Mouse (Mus musculus) neural tube, embryonic 12.5 days (tissue): Measurements from ENCODE around the gene Carhsp1. TPM values are rescaled to one million over a fixed set of nuclear protein-coding genes. Genes with fewer than 3 reads are reported as not detected.

Experiments used
- ATAC-seq: fragments of 200-750 bp; cut with Nextera tagmentation; 2 replicates; pipeline ENCODE4 v1.8.0; 2017; ENCODE audit warnings: low read depth, mild to moderate bottlenecking, moderate TSS enrichment, moderate library complexity; ENCODE audit not compliant: low FRiP score
- H3K27ac ChIP-seq: fragments of 300-500 bp; sonication (generic); 2 replicates; pipeline ENCODE4 v1.5.1; 2016
- H3K27me3 ChIP-seq: fragments of 300-500 bp; sonication (generic); replicated peaks from 2 replicates; pipeline ENCODE4 v1.6.1; 2016; ENCODE audit warnings: mild to moderate bottlenecking
- H3K36me3 ChIP-seq: fragments of 300-500 bp; sonication (generic); 2 replicates; pipeline ENCODE4 v1.6.1; 2016; ENCODE audit warnings: mild to moderate bottlenecking
- H3K4me1 ChIP-seq: fragments of 300-500 bp; sonication (generic); 2 replicates; pipeline ENCODE4 v1.6.1; 2016
- H3K4me2 ChIP-seq: fragments of 300-500 bp; sonication (generic); replicated peaks from 2 replicates; pipeline ENCODE4 v1.6.1; 2016; ENCODE audit warnings: mild to moderate bottlenecking
- H3K4me3 ChIP-seq: fragments of 300-500 bp; sonication (generic); 2 replicates; pipeline ENCODE4 v1.5.1; 2016
- H3K9ac ChIP-seq: fragments of 300-500 bp; sonication (generic); 2 replicates; pipeline ENCODE4 v1.6.1; 2016; ENCODE audit warnings: mild to moderate bottlenecking
- H3K9me3 ChIP-seq: fragments of 300-500 bp; sonication (generic); 2 replicates; pipeline ENCODE4 v1.6.1; 2016; ENCODE audit warnings: mild to moderate bottlenecking
- whole genome bisulfite sequencing: fragments of 180-500 bp; shearing (Covaris S2); methylation state at CpG from one replicate; pipeline ENCODE4 v1.1.7; 2016; 5-methylcytosine and 5-hydroxymethylcytosine counted together
- polyA plus RNA-seq: library from polyadenylated mRNA; unstranded; fragments of >200 nt; fragmentation: Nextera tagmentation; extraction: Ambion mirVana; gene quantifications from 2 replicates; pipeline ENCODE4 v1.2.1, GENCODE M21; 2016

Carhsp1 gene
- polyA plus RNA-seq, 1 experiment from 2014 or later, result 261 TPM

DNA sequence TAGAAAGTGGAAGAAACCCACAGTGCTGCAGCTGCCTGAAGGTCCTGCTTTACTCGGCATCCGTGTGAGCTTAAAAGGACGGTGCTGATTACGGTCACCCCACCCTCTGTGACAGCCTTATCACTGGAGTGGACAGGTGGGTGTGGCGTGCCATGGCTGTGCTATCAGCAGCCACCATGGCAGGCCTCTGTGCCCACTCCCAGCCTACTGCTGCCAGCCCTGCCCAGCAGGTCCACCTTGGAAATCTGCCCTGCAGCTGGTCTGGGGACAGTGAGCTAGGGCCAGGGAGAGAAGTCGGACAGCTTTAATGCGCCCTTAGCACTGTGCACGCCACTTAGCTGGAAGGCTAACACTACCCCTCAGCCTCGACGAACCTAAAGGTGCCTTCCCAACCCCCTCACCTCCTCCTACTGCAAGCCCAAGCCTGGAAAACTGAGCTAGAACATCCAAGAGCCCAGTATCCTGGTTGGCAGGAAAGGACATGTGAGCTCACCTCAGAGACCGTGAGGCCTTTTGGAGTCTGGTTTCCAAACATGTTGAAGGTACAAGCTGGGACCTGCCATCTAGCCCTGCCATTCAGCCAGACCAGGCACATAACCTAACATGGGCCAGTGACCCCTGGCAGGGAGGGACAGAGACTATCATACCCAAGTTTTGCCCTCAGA, 15.0 kb upstream of the Carhsp1 start:
- Histone ChIP-seq H3K9ac (no peak overlapping the region), H3K4me2 (no peak overlapping the region), H3K27ac (no peak overlapping the region), H3K4me1 (no peaks in the 10 kb centered on the region), H3K36me3 (peaks cover 44% of the 10 kb centered on the region), H3K9me3 (no peaks in the 10 kb centered on the region), H3K4me3 (no peak overlapping the region), H3K27me3 (no peaks in the 10 kb centered on the region)
- 85% methylated on average over 11 of the region's 11 CpGs for whole genome bisulfite sequencing
- ATAC-seq, result no peak

- no peaks in the 10 kb centered on the region for H3K9me3 ChIP-seq
- H3K4me2 ChIP-seq, result no peak overlapping the region
- peaks cover 37% of the 10 kb centered on the region for H3K36me3 ChIP-seq
- ATAC-seq, result 0 out of 2 replicates have a peak, but pooled peaks have one; percentile 30
- no peak overlapping the region for H3K4me3 ChIP-seq
- no peaks in the 10 kb centered on the region for H3K4me1 ChIP-seq
- H3K9ac ChIP-seq, result no peak overlapping the region
- WGBS, result 67% methylated on average over 7 of the region's 7 CpGs
- H3K27me3 ChIP-seq, result no peaks in the 10 kb centered on the region
- no peak overlapping the region for H3K27ac ChIP-seq
Observed at GRCm38 (mm10) chr16:8686121-8686870, 14.3 kb upstream of the Carhsp1 start.

- no peak overlapping the region for H3K4me2 ChIP-seq
- H3K36me3 ChIP-seq, result peaks cover 26% of the 10 kb centered on the region
- H3K9ac ChIP-seq, result no peak overlapping the region
- H3K4me3 ChIP-seq, result no peak overlapping the region
- no peaks in the 10 kb centered on the region for H3K4me1 ChIP-seq
- no peak overlapping the region for H3K27ac ChIP-seq
- H3K27me3 ChIP-seq, result no peaks in the 10 kb centered on the region
- WGBS, result 86% methylated on average over 4 of the region's 4 CpGs
- ATAC-seq, result no peak
- H3K9me3 ChIP-seq, result no peaks in the 10 kb centered on the region
Observed at GRCm38 (mm10) chr16:8685087-8685486, 13.1 kb upstream of the Carhsp1 start.

GRCm38 (mm10) chr16:8680470-8680869, 8.5 kb upstream of the Carhsp1 start, which contains the start of gene Gm5767:
TSS of gene Gm5767 (plus strand) at chr16:8680770.
- WGBS, result 83% methylated on average over 5 of the region's 5 CpGs
- no peak for ATAC-seq

GRCm38 (mm10) chr16:8679780-8680179, 7.8 kb upstream of the Carhsp1 start:
- Histone ChIP-seq H3K4me2 (no peak overlapping the region), H3K9me3 (no peaks in the 10 kb centered on the region), H3K4me1 (no peaks in the 10 kb centered on the region), H3K4me3 (no peak overlapping the region), H3K27ac (no peak overlapping the region), H3K27me3 (no peaks in the 10 kb centered on the region), H3K36me3 (peaks cover 4% of the 10 kb centered on the region; the same call in 1 of the 2 replicates), H3K9ac (no peak overlapping the region)
- ATAC-seq, result no peak
- WGBS, result 88% methylated on average over 3 of the region's 3 CpGs

More at GRCm38 (mm10) chr16:8680470-8680869, 8.5 kb upstream of the Carhsp1 start, which contains the start of gene Gm5767:
- Histone ChIP-seq H3K9me3 (no peaks in the 10 kb centered on the region), H3K36me3 (peaks cover 4% of the 10 kb centered on the region; the same call in 1 of the 2 replicates), H3K4me1 (no peaks in the 10 kb centered on the region), H3K4me3 (no peak within 1 kb of the TSS), H3K4me2 (no peak within 1 kb of the TSS), H3K27ac (no peak within 1 kb of the TSS), H3K9ac (no peak within 1 kb of the TSS), H3K27me3 (no peaks in the 10 kb centered on the region)

DNA sequence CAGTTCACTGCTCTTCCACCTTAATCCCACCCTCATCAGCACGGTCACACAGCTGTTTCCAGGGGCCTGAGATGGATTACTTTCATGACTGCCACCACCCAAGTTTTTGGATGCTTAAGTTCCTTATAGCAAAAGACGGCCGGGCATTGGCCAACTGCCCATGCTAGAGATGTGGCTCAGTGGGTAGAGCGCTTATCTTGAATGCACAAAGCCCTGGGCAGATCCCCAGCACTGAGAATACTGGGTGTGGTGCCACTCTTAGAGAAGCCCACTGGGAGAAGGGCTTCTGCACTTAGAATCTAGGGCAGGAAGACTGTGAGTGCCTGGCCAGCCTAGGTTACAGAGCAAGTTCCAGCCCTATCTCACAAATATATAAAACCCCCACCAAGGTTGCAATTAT, 6.7 kb upstream of the Carhsp1 start:
- H3K36me3 ChIP-seq, result peaks cover 4% of the 10 kb centered on the region; the same call in 1 of the 2 replicates
- H3K9ac ChIP-seq, result no peak overlapping the region
- H3K4me3 ChIP-seq, result no peak overlapping the region
- 91% methylated on average over 4 of the region's 4 CpGs for WGBS
- H3K27me3 ChIP-seq, result no peaks in the 10 kb centered on the region
- H3K9me3 ChIP-seq, result no peaks in the 10 kb centered on the region
- no peaks in the 10 kb centered on the region for H3K4me1 ChIP-seq
- no peak overlapping the region for H3K27ac ChIP-seq
- ATAC-seq, result no peak
- no peak overlapping the region for H3K4me2 ChIP-seq

GRCm38 (mm10) chr16:8678035-8678434, 6.1 kb upstream of the Carhsp1 start:
- H3K4me3 ChIP-seq, result no peak overlapping the region
- WGBS, result 54% methylated on average over 5 of the region's 5 CpGs

GRCm38 (mm10) chr16:8676800-8677199, 4.8 kb upstream of the Carhsp1 start:
- no peak overlapping the region for H3K9ac ChIP-seq
- no peaks in the 10 kb centered on the region for H3K36me3 ChIP-seq
- H3K9me3 ChIP-seq, result no peaks in the 10 kb centered on the region
- H3K4me2 ChIP-seq, result no peak overlapping the region
- no peaks in the 10 kb centered on the region for H3K4me1 ChIP-seq
- ATAC-seq, result no peak
- 0 out of 2 replicates have a peak, but pooled peaks cover 3% of the 10 kb centered on the region for H3K27me3 ChIP-seq
- WGBS, result 53% methylated on average over 4 of the region's 4 CpGs
- no peak overlapping the region for H3K27ac ChIP-seq
- H3K4me3 ChIP-seq, result no peak overlapping the region

More at GRCm38 (mm10) chr16:8678035-8678434, 6.1 kb upstream of the Carhsp1 start:
- Histone ChIP-seq H3K9ac (no peak overlapping the region), H3K4me1 (no peaks in the 10 kb centered on the region), H3K27ac (no peak overlapping the region), H3K27me3 (0 out of 2 replicates have a peak, but pooled peaks cover 3% of the 10 kb centered on the region), H3K9me3 (no peaks in the 10 kb centered on the region), H3K36me3 (no peaks in the 10 kb centered on the region), H3K4me2 (no peak overlapping the region)
- no peak for ATAC-seq

- no peaks in the 10 kb centered on the region for H3K4me1 ChIP-seq
- H3K4me2 ChIP-seq, result no peak overlapping the region
- H3K9ac ChIP-seq, result no peak overlapping the region
- H3K27me3 ChIP-seq, result 0 out of 2 replicates have a peak, but pooled peaks cover 3% of the 10 kb centered on the region
- no peak for ATAC-seq
- H3K36me3 ChIP-seq, result no peaks in the 10 kb centered on the region
- H3K27ac ChIP-seq, result no peak overlapping the region
- H3K9me3 ChIP-seq, result no peaks in the 10 kb centered on the region
- 72% methylated on average over 2 of the region's 2 CpGs for WGBS
- H3K4me3 ChIP-seq, result no peak overlapping the region
Observed at GRCm38 (mm10) chr16:8676228-8676627, 4.3 kb upstream of the Carhsp1 start.

GRCm38 (mm10) chr16:8675559-8675958, 3.6 kb upstream of the Carhsp1 start:
- WGBS, result 87% methylated on average over 8 of the region's 8 CpGs
- H3K4me1 ChIP-seq, result peaks cover 6% of the 10 kb centered on the region
- no peak overlapping the region for H3K27ac ChIP-seq
- ATAC-seq, result no peak
- 0 out of 2 replicates have a peak, but pooled peaks cover 3% of the 10 kb centered on the region for H3K27me3 ChIP-seq
- no peaks in the 10 kb centered on the region for H3K9me3 ChIP-seq
- no peak overlapping the region for H3K4me2 ChIP-seq
- no peak overlapping the region for H3K4me3 ChIP-seq
- H3K36me3 ChIP-seq, result no peaks in the 10 kb centered on the region
- no peak overlapping the region for H3K9ac ChIP-seq

DNA sequence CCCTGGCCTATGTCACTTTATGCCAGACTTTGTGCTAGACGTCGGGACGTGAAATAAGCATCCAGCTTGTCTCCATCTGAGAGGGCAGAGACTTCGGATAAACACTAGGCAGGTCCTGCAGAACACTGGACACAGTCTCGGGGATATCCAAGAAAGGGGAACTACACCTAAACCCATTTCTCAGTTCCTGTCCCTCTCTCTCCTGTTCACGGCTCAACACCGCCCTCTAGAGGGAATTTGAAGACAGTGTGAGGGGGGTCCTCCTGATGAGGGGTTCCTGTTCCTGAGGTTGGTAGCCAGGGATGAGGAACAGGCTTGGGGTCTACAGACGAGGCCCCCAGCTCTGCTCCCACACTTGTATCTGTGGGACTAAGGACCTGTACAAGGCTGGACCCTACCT, 2.2 kb upstream of the Carhsp1 start:
- Histone ChIP-seq H3K27ac (no peak overlapping the region), H3K4me3 (no peak overlapping the region), H3K4me1 (peaks cover 19% of the 10 kb centered on the region), H3K9me3 (no peaks in the 10 kb centered on the region), H3K4me2 (no peak overlapping the region), H3K36me3 (no peaks in the 10 kb centered on the region), H3K27me3 (0 out of 2 replicates have a peak, but pooled peaks cover 3% of the 10 kb centered on the region), H3K9ac (no peak overlapping the region)
- WGBS, result 4% methylated on average over 8 of the region's 8 CpGs
- no peak for ATAC-seq

DNA sequence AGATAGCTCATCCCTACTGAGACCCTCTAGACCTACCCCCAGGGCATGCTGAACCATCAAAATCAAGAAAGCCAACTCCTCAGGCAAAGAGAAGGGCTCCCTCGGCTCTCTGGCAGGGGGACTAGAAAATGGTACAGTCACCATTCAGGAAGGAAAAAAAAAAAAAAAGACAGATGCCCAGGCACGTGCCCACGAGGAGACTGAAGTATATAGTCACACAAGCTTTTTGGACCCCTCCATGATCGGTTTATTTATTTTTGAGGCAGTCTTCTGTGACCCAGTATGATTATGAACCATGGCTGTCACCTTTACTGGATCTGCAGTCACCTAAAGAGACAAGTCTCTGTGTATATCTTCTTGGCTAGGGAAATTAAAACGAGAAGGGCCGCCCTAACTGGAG, 1.4 kb upstream of the Carhsp1 start:
- no peak for ATAC-seq
- H3K4me2 ChIP-seq, result no peak overlapping the region
- WGBS, result 69% methylated on average over 6 of the region's 6 CpGs
- no peaks in the 10 kb centered on the region for H3K9me3 ChIP-seq
- peaks cover 6% of the 10 kb centered on the region; the same call in 1 of the 2 replicates for H3K36me3 ChIP-seq
- no peak overlapping the region for H3K9ac ChIP-seq
- H3K27me3 ChIP-seq, result 0 out of 2 replicates have a peak, but pooled peaks cover 3% of the 10 kb centered on the region
- no peak overlapping the region for H3K27ac ChIP-seq
- no peak overlapping the region for H3K4me3 ChIP-seq
- peaks cover 27% of the 10 kb centered on the region for H3K4me1 ChIP-seq
